Mouse (Mus musculus) MN1 (cell line): ENCODE measurements at regions not wholly inside any gene's neighbourhood (a gene's known extent, or its start where the extent isn't known, plus 50 kb on each side); places are given as distances from the start of the nearest gene placed in this dataset.

ENCODE experiments used
- DNase-seq: peaks from one replicate; pipeline ENCODE4 v3.0.0-alpha.2; 2016; ENCODE audit warnings: low spot score

GRCm38 (mm10) chr4:123990293-123991185 is 72.7 kb upstream of the 4930535I16Rik start:
- no peak for DNase-seq
